Mouse (Mus musculus) frontal cortex, postnatal 36 days (tissue): Measurements from ENCODE around the gene Ccser1.

Source experiments
- DNase-seq, 2 experiments: peaks; one replicate each; pipeline ENCODE4 v3.0.0; 2022; ENCODE audit warnings: low spot score in 2 of 2

Ccser1 gene

GRCm38 (mm10) chr6:61432167-61432566, 252.0 kb downstream of the Ccser1 start:
- DNase-seq: no peak

DNA sequence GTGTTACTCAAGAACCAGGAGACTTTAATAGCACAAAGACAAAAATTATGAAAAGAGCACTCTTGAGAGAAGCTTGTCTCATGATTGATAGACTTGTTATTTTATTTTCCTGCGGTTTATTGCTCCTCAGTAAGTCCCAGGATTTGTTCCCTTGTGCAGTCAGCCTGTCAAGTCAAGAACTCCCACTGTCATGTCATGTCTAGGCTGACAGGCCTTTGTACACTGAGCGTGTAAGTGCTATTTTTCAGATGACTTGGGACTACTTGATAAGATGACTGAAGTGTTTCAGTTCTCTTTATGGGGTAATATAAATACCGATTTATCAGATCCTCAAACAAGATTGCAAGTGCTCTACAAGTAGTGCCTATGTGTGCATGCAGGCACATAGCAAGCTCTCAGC, 252.6 kb downstream of the Ccser1 start:
- no peak for DNase-seq

GRCm38 (mm10) chr6:61438165-61438564, 258.0 kb downstream of the Ccser1 start:
- DNase-seq: no peak

DNA sequence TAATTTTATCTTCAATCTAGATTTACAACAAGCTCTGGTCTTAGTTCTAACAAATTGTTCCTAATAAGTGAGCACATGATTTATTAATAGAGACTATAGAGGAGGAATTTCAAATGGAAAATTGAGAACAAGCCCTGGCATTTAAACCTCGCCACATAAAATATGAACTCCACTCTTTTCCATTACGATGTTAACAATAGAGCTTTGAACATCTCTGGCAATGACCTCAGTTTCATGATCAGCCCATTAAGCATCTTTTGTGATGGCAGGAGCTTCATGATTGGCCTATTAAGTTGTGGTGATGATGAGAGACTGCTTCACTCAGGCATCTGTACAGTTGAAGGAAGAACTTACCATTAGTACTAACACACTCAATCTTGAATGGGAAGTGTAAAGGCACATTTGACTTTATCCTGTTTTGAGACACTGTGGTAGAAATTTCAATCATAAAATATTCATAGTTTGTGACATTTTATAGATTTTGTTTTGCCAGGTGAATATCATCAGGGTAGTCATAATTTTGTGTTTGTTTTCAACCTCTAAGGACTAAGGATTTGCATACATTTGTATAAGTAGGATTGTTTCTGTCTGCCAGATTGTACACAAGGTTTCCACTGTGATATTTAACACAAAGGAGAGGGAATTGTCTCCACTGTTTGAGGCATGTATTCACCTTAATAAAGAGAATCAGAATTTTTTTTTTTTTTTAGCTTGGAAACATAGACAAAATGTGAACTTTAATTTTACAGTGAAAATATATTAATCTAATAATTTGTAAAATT, 291.4 kb downstream of the Ccser1 start:
- DNase-seq: no peak

GRCm38 (mm10) chr6:61485336-61485735, 305.2 kb downstream of the Ccser1 start:
- no peak for DNase-seq

GRCm38 (mm10) chr6:61491979-61492821, 312.1 kb downstream of the Ccser1 start:
- no peak for DNase-seq

DNA sequence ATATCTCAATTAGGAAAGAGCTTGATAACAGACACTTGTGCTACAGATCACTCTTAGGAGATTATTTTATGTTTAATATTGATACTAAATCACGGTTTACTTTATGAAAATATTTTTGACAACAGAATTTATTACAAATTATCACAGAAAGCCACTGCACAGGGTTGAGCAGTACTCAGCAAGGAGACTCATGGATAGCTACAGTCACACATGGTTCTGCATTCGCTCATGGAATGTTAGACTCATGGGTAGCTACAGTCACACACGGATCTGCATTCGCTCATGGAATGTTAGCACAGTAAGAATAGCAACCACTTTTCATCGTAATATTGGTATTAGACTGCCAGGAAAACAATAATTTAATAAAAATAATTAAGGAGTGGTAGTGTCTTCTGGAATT, 313.3 kb downstream of the Ccser1 start:
- DNase-seq: no peak

- DNase-seq: no peak
Measured at GRCm38 (mm10) chr6:61515310-61515709, 335.2 kb downstream of the Ccser1 start.

DNA sequence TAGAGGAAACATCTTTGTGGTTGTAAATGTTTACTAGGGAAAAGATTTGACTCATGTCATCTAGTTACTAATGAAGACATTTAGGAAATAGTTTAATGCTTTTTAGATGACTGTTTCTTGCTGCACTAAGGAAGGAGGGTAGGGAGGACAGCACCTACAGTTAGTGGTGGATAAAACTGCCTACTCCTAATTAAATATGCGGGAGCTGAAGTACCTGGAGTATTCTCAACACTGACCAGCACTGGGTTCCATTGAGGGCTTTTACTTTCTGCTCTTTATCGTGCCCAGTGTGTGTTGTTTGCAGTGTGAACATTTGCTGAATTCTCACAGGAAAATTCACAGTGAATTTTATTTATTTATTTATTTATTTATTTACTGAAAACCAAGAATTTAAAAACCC, 341.5 kb downstream of the Ccser1 start:
- no peak for DNase-seq

GRCm38 (mm10) chr6:61522108-61522507, 342.0 kb downstream of the Ccser1 start:
- no peak for DNase-seq

GRCm38 (mm10) chr6:61523748-61524493, 343.8 kb downstream of the Ccser1 start:
- DNase-seq: no peak

DNA sequence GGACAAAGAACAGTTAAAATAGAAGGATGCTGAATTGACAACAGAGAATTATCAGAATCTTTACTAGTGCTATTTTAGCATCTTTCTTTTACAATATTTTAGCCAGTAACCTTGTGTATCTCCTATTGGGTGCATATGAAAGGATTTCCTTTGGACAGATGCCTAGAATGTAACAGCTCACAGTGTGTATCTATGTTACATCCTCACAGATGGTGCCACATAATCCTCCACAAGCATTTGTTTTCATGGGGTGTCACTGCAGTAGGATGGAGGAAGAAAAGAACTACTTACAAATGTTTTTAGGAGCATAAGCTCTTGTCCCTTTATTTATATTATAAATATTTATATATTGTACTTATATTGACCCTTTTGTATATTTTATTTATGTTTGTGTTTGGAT, 360.6 kb downstream of the Ccser1 start:
- DNase-seq: no peak

GRCm38 (mm10) chr6:61543459-61544044, 363.4 kb downstream of the Ccser1 start:
- DNase-seq: no peak

- DNase-seq: no peak
Measured at GRCm38 (mm10) chr6:61567551-61567950, 387.4 kb downstream of the Ccser1 start.

DNA sequence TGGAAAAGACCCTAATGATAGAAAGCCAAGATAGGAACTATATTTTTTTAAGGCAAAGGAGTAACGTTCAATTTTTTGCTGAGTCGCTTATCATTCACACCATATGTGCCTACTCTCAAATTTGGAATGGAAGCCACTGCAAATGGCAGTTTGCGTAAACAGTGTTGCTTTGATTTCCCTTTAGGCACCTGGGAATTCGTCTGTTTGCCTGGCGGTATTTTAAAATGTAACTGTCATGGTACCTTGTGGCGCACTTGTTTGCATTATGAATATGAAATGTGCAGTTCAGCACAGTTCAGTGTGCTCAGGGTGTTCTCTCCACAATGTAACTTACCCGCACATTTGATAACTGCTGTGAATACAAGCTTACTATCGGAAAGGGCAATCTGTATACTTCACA, 387.8 kb downstream of the Ccser1 start:
- no peak for DNase-seq

DNA sequence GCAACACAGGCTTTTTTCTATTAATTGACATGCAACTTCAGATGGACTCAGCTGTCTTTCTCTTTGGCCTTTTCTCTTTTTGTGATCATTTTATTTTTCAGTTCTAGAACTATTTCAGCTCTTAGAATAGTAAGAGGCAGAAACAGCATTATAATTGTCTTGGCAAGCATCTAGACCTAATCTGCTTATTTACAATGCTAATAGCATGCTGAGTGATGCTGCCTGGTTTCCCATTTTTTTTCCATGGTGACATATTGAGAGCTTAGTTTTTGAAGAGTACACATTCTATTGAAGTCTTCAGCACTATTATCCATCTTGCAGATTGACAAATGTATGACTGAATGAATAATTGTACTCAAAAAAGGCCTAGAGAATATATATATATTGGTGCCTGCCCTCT, 401.6 kb downstream of the Ccser1 start:
- DNase-seq: no peak

- DNase-seq: no peak
Measured at GRCm38 (mm10) chr6:61588999-61589398, 408.9 kb downstream of the Ccser1 start.

GRCm38 (mm10) chr6:61601911-61602310, 421.8 kb downstream of the Ccser1 start:
- no peak for DNase-seq

- DNase-seq: no peak
Measured at GRCm38 (mm10) chr6:61614920-61615319, 434.8 kb downstream of the Ccser1 start.

GRCm38 (mm10) chr6:61621707-61622106, 441.6 kb downstream of the Ccser1 start:
- no peak for DNase-seq

DNA sequence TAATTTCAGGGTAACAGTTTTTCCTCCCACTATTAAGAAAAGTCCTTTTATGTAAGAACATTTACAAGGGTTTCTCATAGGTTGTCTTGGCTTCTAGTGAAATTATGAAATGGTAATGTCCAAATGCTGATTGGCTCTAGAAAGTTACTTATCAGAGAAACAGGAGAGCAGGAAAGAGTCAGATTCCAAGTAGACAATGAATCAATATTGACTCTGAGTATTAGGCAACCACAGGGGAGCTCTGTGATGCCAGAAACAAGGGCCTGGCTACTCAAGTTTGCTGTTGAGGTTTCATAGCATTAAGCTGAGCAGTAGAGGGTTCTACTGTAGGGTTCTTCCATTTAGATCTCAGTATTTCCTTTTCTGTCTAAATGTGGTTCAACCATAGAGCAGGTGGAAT, 481.3 kb downstream of the Ccser1 start:
- DNase-seq: no peak

DNA sequence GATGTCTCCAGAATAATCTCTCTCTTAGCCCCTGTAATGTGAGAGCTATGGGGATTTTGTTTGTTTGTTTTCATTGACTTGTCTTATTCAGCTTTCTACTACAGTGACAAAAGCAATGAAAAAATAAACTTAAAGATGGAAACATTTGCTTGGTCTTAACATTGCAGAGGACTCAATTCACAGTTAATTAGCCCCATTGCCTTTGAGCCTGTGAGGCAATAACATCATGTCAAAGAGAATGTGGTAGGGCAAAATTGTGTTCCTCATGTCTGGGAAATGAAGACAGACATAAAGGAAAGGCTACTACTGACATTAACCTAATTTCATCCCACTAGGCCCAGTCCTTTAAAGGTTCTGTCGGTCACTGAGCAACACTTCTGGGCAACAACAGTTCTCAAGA, 484.4 kb downstream of the Ccser1 start:
- DNase-seq: no peak
